Mouse (Mus musculus): Measurements from ENCODE around the gene Osbpl8. TPM values are rescaled to one million over a fixed set of nuclear protein-coding genes. Genes with fewer than 3 reads are reported as not detected.
"Not testable (repeated sequence)": the region's sequence is repeated elsewhere in the genome, so short reads cannot be mapped to it uniquely, and the experiment has no call there.

Osbpl8 gene
- polyA plus RNA-seq, 1 experiment = 5.7 TPM

- no peak overlapping the region for H3K4me3 ChIP-seq (ENCODE audit: extremely low read depth, insufficient read depth, insufficient read length)
- 88% methylated on average over 7 of the region's 7 CpGs for WGBS
- H3K4me1 ChIP-seq (ENCODE audit: control insufficient read depth, insufficient read depth, insufficient read length) = peaks cover 8% of the 10 kb centered on the region; the same call in 1 of the 2 replicates
- no peak overlapping the region for H3K27ac ChIP-seq (ENCODE audit: insufficient read depth, low read length)
- no peaks in the 10 kb centered on the region for H3K36me3 ChIP-seq (ENCODE audit: control insufficient read depth, insufficient read depth, low read length)
- H3K27me3 ChIP-seq (ENCODE audit: control insufficient read depth, insufficient read depth, low read length) = no peaks in the 10 kb centered on the region
- TF ChIP-seq POLR2A (IDR thresholded peaks at IDR 0.05; ENCODE audit: low read depth, low read length) = no peak
- no peak for TF ChIP-seq CTCF (IDR thresholded peaks at IDR 0.05; ENCODE audit: extremely low read depth, insufficient read depth, insufficient read length, insufficient replicate concordance)
- DNase-seq (ENCODE audit: low read depth in 1 of 2, low spot score in 2 of 2) = no peak
Measured at GRCm38 (mm10) chr10:111183634-111184270, 19.2 kb downstream of the Osbpl8 start.

GRCm38 (mm10) chr10:111185574-111186269 lies 21.2 kb downstream of the Osbpl8 start:
- WGBS = 82% methylated on average over 1 of the region's 1 CpGs
- no peaks in the 10 kb centered on the region for H3K27me3 ChIP-seq (ENCODE audit: control insufficient read depth, insufficient read depth, low read length)
- H3K36me3 ChIP-seq (ENCODE audit: control insufficient read depth, insufficient read depth, low read length) = no peaks in the 10 kb centered on the region
- no peak overlapping the region for H3K27ac ChIP-seq (ENCODE audit: insufficient read depth, low read length)
- DNase-seq (ENCODE audit: low read depth in 1 of 2, low spot score in 2 of 2) = no peak
- TF ChIP-seq CTCF (IDR thresholded peaks at IDR 0.05; ENCODE audit: extremely low read depth, insufficient read depth, insufficient read length, insufficient replicate concordance) (no peak), POLR2A (IDR thresholded peaks at IDR 0.05; ENCODE audit: low read depth, low read length) (no peak)
- no peak overlapping the region for H3K4me3 ChIP-seq (ENCODE audit: extremely low read depth, insufficient read depth, insufficient read length)
- 0 out of 2 replicates have a peak, but pooled peaks cover 3% of the 10 kb centered on the region for H3K4me1 ChIP-seq (ENCODE audit: control insufficient read depth, insufficient read depth, insufficient read length)

- Histone ChIP-seq H3K27ac (ENCODE audit: insufficient read depth, low read length) (no peak overlapping the region), H3K4me3 (ENCODE audit: extremely low read depth, insufficient read depth, insufficient read length) (no peak overlapping the region), H3K36me3 (ENCODE audit: control insufficient read depth, insufficient read depth, low read length) (no peaks in the 10 kb centered on the region), H3K4me1 (ENCODE audit: control insufficient read depth, insufficient read depth, insufficient read length) (0 out of 2 replicates have a peak, but pooled peaks cover 3% of the 10 kb centered on the region), H3K27me3 (ENCODE audit: control insufficient read depth, insufficient read depth, low read length) (no peaks in the 10 kb centered on the region)
- TF ChIP-seq CTCF (IDR thresholded peaks at IDR 0.05; ENCODE audit: extremely low read depth, insufficient read depth, insufficient read length, insufficient replicate concordance) = no peak
- TF ChIP-seq POLR2A (IDR thresholded peaks at IDR 0.05; ENCODE audit: low read depth, low read length) = no peak
- WGBS = 72% methylated on average over 4 of the region's 4 CpGs
- DNase-seq (ENCODE audit: low read depth in 1 of 2, low spot score in 2 of 2) = no peak
Measured at GRCm38 (mm10) chr10:111189022-111189555, 24.5 kb downstream of the Osbpl8 start.

GRCm38 (mm10) chr10:111190110-111190795 lies 25.7 kb downstream of the Osbpl8 start:
- Histone ChIP-seq H3K36me3 (ENCODE audit: control insufficient read depth, insufficient read depth, low read length) (no peaks in the 10 kb centered on the region), H3K4me1 (ENCODE audit: control insufficient read depth, insufficient read depth, insufficient read length) (peaks cover 3% of the 10 kb centered on the region; the same call in 1 of the 2 replicates), H3K27ac (ENCODE audit: insufficient read depth, low read length) (no peak overlapping the region), H3K4me3 (ENCODE audit: extremely low read depth, insufficient read depth, insufficient read length) (no peak overlapping the region), H3K27me3 (ENCODE audit: control insufficient read depth, insufficient read depth, low read length) (no peaks in the 10 kb centered on the region)
- 94% methylated on average over 6 of the region's 6 CpGs for WGBS
- no peak for TF ChIP-seq POLR2A (IDR thresholded peaks at IDR 0.05; ENCODE audit: low read depth, low read length)
- no peak for TF ChIP-seq CTCF (IDR thresholded peaks at IDR 0.05; ENCODE audit: extremely low read depth, insufficient read depth, insufficient read length, insufficient replicate concordance)
- DNase-seq (ENCODE audit: low read depth in 1 of 2, low spot score in 2 of 2) = no peak

- no peak for DNase-seq (ENCODE audit: low read depth in 1 of 2, low spot score in 2 of 2)
- H3K27me3 ChIP-seq (ENCODE audit: control insufficient read depth, insufficient read depth, low read length) = no peaks in the 10 kb centered on the region
- no peaks in the 10 kb centered on the region; the same call in 1 of the 2 replicates for H3K36me3 ChIP-seq (ENCODE audit: control insufficient read depth, insufficient read depth, low read length)
- H3K4me1 ChIP-seq (ENCODE audit: control insufficient read depth, insufficient read depth, insufficient read length) = peaks cover 3% of the 10 kb centered on the region; the same call in 1 of the 2 replicates
- 86% methylated on average over 4 of the region's 4 CpGs for WGBS
- no peak for TF ChIP-seq POLR2A (IDR thresholded peaks at IDR 0.05; ENCODE audit: low read depth, low read length)
- H3K4me3 ChIP-seq (ENCODE audit: extremely low read depth, insufficient read depth, insufficient read length) = no peak overlapping the region
- H3K27ac ChIP-seq (ENCODE audit: insufficient read depth, low read length) = no peak overlapping the region
Measured at GRCm38 (mm10) chr10:111193536-111193935, 29.0 kb downstream of the Osbpl8 start.

GRCm38 (mm10) chr10:111196191-111196590 lies 31.6 kb downstream of the Osbpl8 start:
- H3K4me1 ChIP-seq (ENCODE audit: control insufficient read depth, insufficient read depth, insufficient read length) = no peaks in the 10 kb centered on the region; the same call in 1 of the 2 replicates
- DNase-seq (ENCODE audit: low read depth in 1 of 2, low spot score in 2 of 2) = no peak
- no peak overlapping the region for H3K4me3 ChIP-seq (ENCODE audit: extremely low read depth, insufficient read depth, insufficient read length)
- no peak for TF ChIP-seq POLR2A (IDR thresholded peaks at IDR 0.05; ENCODE audit: low read depth, low read length)
- no peak for TF ChIP-seq CTCF (IDR thresholded peaks at IDR 0.05; ENCODE audit: extremely low read depth, insufficient read depth, insufficient read length, insufficient replicate concordance)
- no peaks in the 10 kb centered on the region for H3K27me3 ChIP-seq (ENCODE audit: control insufficient read depth, insufficient read depth, low read length)
- H3K36me3 ChIP-seq (ENCODE audit: control insufficient read depth, insufficient read depth, low read length) = no peaks in the 10 kb centered on the region; the same call in 1 of the 2 replicates
- WGBS = 100% methylated on average over 2 of the region's 2 CpGs
- no peak overlapping the region for H3K27ac ChIP-seq (ENCODE audit: insufficient read depth, low read length)

GRCm38 (mm10) chr10:111198705-111199104 lies 34.2 kb downstream of the Osbpl8 start:
- 65% methylated on average over 5 of the region's 5 CpGs for WGBS
- not testable (repeated sequence) for H3K4me1 ChIP-seq (ENCODE audit: control insufficient read depth, insufficient read depth, insufficient read length); H3K27me3 ChIP-seq (ENCODE audit: control insufficient read depth, insufficient read depth, low read length); H3K27ac ChIP-seq (ENCODE audit: insufficient read depth, low read length); DNase-seq (ENCODE audit: low read depth in 1 of 2, low spot score in 2 of 2); H3K4me3 ChIP-seq (ENCODE audit: extremely low read depth, insufficient read depth, insufficient read length); H3K36me3 ChIP-seq (ENCODE audit: control insufficient read depth, insufficient read depth, low read length)
